Mouse (Mus musculus) olfactory bulb, adult 2 months (tissue): ENCODE data around the gene Amdhd2.

Source experiments
- CTCF ChIP-seq: fragments of 200-500 bp; IDR thresholded peaks from 2 replicates; pipeline ENCODE4 v1.5.1; 2012; ENCODE audit warnings: low read depth, mild to moderate bottlenecking, low read length, moderate library complexity; ENCODE audit not compliant: insufficient read depth
- POLR2A ChIP-seq: fragments of 200-500 bp; IDR thresholded peaks from 2 replicates; pipeline ENCODE4 v1.6.1; 2012; ENCODE audit warnings: mild to moderate bottlenecking, low read depth, low read length, moderate library complexity; ENCODE audit not compliant: insufficient read depth

- no peak for TF ChIP-seq CTCF
- TF ChIP-seq POLR2A: no peak
These were observed 52.3 kb downstream of the Amdhd2 start for GRCm38 (mm10) chr17:24111256-24111655.
